Mouse (Mus musculus) embryonic facial prominence, embryonic 15.5 days (tissue): ENCODE results near the gene Tmem217. TPM values are rescaled to one million over a fixed set of nuclear protein-coding genes. Genes with fewer than 3 reads are reported as not detected.

Experiments used
- ATAC-seq: fragments of 200-750 bp; cut with Nextera tagmentation; 2 replicates; pipeline ENCODE4 v1.8.0; 2017; ENCODE audit warnings: low read depth, moderate TSS enrichment; ENCODE audit not compliant: insufficient number of reproducible peaks, low FRiP score, low TSS enrichment
- H3K27ac ChIP-seq: fragments of 300-500 bp; sonication (generic); replicated peaks from 2 replicates; pipeline ENCODE4 v1.5.1; 2015; ENCODE audit warnings: mild to moderate bottlenecking, inconsistent platforms
- H3K27me3 ChIP-seq: fragments of 300-500 bp; sonication (generic); 2 replicates; pipeline ENCODE4 v1.6.1; 2015; ENCODE audit warnings: inconsistent platforms
- H3K36me3 ChIP-seq: fragments of 300-500 bp; sonication (generic); 2 replicates; pipeline ENCODE4 v1.6.1; 2015; ENCODE audit warnings: mild to moderate bottlenecking, inconsistent platforms
- H3K4me1 ChIP-seq: fragments of 300-500 bp; sonication (generic); 2 replicates; pipeline ENCODE4 v1.6.1; 2015; ENCODE audit warnings: inconsistent platforms
- H3K4me2 ChIP-seq: fragments of 300-500 bp; sonication (generic); replicated peaks from 2 replicates; pipeline ENCODE4 v1.6.1; 2015; ENCODE audit warnings: mild to moderate bottlenecking, inconsistent platforms
- H3K4me3 ChIP-seq: fragments of 300-500 bp; sonication (generic); replicated peaks from 2 replicates; pipeline ENCODE4 v1.5.1; 2015; ENCODE audit warnings: mild to moderate bottlenecking, inconsistent platforms
- H3K9ac ChIP-seq: fragments of 300-500 bp; sonication (generic); 2 replicates; pipeline ENCODE4 v1.6.1; 2015; ENCODE audit warnings: inconsistent platforms
- H3K9me3 ChIP-seq: fragments of 300-500 bp; sonication (generic); replicated peaks from 2 replicates; pipeline ENCODE4 v1.6.1; 2016; ENCODE audit warnings: inconsistent platforms
- WGBS: fragments of 180-500 bp; shearing (Covaris S2); methylation state at CpG from one replicate; pipeline ENCODE4 v1.1.7; 2015; 5-methylcytosine and 5-hydroxymethylcytosine counted together
- polyA plus RNA-seq: library from polyadenylated mRNA; unstranded; fragments of >200 nt; fragmentation: Nextera tagmentation; extraction: Ambion mirVana; gene quantifications from 2 replicates; pipeline ENCODE4 v1.2.1, GENCODE M21; 2015

The Tmem217 gene
- polyA plus RNA-seq, 1 experiment from 2014 or later, result 1.6 TPM

DNA sequence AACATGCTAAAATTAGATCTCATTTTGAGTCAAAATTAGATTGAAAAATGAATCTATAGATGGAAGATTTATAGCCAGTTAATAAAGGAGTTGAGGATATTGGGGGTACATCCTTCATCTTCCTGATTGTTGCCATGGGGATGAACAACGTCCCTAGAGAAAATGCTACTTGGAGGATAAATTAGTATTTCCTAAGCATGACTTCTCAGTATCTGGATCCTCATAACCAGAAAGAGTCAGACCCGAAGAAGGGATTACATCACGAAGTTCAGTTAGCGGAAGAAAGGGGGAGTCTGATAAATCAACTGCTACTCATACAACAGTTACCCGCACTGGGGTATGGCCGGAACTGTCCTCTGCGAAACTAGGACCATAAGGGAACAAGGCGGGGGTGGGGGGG lies 3.2 kb downstream of the Tmem217 start:
- no peak overlapping the region for H3K27ac ChIP-seq
- H3K9me3 ChIP-seq, result no peaks in the 10 kb centered on the region
- H3K4me1 ChIP-seq, result peaks cover 19% of the 10 kb centered on the region
- H3K4me3 ChIP-seq, result peak overlapping the region; percentile 68
- H3K36me3 ChIP-seq, result no peaks in the 10 kb centered on the region
- ATAC-seq, result no peak
- WGBS, result 48% methylated on average over 8 of the region's 8 CpGs
- peak overlapping the region; percentile 90 for H3K4me2 ChIP-seq
- H3K9ac ChIP-seq, result no peak overlapping the region
- H3K27me3 ChIP-seq, result no peaks in the 10 kb centered on the region

DNA sequence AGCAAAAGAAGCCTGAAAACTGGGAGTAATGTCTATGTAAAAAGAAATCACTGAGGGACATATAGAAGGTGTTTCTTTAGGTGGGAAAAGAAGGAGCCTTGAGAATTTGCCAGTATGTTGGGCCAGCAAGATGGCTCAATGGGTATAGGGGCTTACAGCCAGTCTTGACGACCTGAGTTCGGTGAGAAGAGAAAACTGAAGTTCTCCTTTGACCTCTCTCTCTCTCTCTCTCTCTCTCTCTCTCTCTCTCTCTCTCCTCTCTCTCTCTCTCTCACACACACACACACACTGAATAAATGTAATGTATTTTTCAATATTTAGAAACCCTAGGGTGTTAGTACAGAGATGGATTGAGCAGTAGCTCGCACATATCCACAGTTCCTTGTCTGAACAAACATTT lies 3.7 kb downstream of the Tmem217 start:
- 73% methylated on average over 3 of the region's 3 CpGs for WGBS
- Histone ChIP-seq H3K27ac (no peak overlapping the region), H3K4me3 (no peak overlapping the region), H3K36me3 (no peaks in the 10 kb centered on the region), H3K27me3 (no peaks in the 10 kb centered on the region), H3K9ac (no peak overlapping the region), H3K4me1 (peaks cover 19% of the 10 kb centered on the region), H3K9me3 (no peaks in the 10 kb centered on the region), H3K4me2 (no peak overlapping the region)
- ATAC-seq, result no peak

DNA sequence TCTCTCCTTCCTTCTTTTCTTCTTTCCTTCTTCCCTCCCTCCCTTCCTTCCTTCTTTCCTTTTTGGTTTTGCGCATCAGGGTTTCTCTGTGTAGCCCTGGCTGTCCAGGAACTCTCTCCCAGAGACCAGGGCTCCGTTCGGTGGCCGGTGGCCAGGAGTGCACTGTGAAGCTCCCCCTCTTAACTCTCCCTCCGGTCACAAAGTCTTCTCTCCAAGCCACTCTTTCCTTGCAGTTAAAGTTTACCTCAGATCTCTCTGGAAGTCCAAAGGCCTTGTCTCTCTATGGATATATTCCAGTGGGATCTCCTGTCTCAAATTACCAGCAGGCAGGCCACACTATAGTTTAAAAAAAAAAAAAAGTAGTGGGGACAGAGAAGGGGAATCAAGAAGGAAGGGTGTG lies 6.9 kb downstream of the Tmem217 start:
- WGBS, result 91% methylated on average over 5 of the region's 5 CpGs

DNA sequence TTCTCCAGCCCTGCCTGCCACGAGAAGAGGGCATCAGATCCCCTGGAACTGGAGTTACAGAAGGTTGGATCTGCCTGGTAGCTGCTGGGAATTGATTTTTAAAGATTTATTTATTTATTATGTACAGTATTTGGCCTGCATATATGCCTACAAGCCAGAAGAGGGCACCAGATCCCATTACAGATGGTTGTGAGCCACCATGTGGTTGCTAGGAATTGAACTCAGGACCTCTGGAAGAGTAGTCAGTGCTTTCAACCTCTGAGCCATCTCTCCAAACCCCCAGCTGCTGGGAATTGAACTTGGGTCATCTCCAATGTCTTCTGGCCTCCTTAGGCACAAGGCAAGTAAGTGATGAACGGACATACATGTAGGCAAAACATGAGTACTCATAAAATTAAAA lies 8.1 kb downstream of the Tmem217 start:
- Histone ChIP-seq H3K4me2 (no peak overlapping the region), H3K36me3 (no peaks in the 10 kb centered on the region), H3K9ac (no peak overlapping the region), H3K4me1 (no peaks in the 10 kb centered on the region), H3K27me3 (no peaks in the 10 kb centered on the region), H3K27ac (no peak overlapping the region), H3K4me3 (no peak overlapping the region), H3K9me3 (no peaks in the 10 kb centered on the region)
- 63% methylated on average over 2 of the region's 2 CpGs for WGBS
- ATAC-seq, result no peak

More for the DNA sequence above, 6.9 kb downstream of the Tmem217 start:
- Histone ChIP-seq H3K27me3 (no peaks in the 10 kb centered on the region), H3K4me2 (no peak overlapping the region), H3K36me3 (no peaks in the 10 kb centered on the region), H3K4me3 (no peak overlapping the region), H3K4me1 (peaks cover 6% of the 10 kb centered on the region), H3K27ac (no peak overlapping the region), H3K9ac (no peak overlapping the region), H3K9me3 (no peaks in the 10 kb centered on the region)
- ATAC-seq, result no peak

DNA sequence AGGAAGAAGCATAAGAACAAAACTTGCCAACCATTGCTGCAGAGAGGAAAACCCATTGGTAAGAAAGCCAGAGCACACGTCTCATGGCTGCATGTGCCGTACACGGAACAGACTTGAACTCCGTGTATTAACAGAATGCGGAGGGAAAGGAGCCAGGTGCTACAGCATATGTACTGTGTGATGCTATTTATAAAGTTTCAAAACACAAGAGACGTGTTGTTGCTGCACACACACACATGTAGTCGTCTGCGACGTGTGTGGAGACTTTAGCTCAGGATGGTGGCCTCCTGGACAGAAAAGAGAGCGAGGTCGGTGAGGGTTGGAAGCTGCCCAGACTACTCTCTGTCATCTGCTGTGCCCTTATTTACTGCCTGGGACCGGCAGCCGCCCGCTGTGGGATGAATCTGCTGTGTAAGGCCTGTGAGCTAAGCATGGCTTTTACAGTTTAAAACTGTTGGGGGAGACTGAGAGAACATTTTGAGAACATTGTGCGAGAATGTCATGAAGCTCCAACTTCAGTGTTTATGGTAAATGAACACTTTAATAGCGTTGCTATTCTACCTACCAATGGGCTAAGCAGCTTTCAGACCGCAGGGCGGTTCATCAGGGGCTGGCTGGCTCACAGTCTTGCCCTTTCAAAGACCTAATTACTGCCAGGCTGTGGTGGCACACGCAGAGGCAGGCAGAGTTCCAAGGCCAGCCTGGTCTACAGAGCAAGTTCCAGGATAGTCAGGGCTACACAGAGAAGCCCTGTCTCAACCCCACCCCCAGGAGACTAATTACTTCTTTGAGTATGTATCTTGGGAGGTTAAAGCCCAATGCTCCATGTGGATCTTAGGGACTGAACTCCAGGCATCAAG lies 9.1 kb downstream of the Tmem217 start:
- Histone ChIP-seq H3K27ac (no peak overlapping the region), H3K4me2 (no peak overlapping the region), H3K9me3 (no peaks in the 10 kb centered on the region), H3K4me3 (no peak overlapping the region), H3K36me3 (no peaks in the 10 kb centered on the region), H3K4me1 (no peaks in the 10 kb centered on the region), H3K9ac (no peak overlapping the region), H3K27me3 (no peaks in the 10 kb centered on the region)
- 87% methylated on average over 19 of the region's 19 CpGs for WGBS
- ATAC-seq, result no peak

DNA sequence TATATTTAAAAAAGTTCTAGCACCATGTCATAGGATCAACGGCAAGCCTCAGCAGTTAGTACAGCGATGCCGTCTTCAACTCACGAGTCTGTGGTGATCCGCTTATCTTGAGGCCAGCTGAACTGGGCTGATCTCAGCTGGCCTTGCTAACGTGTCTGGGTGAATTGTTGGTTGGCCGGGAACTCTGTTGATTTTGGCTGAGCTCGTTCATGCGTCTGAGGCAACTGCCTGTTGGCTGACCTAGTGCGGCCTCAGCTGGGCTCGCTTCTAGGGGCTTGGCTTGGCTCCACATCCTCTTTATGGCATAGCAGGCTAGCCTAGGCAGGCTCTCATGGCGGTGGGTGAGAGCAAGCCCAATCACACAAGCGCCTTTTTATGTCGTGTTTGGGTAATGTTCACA lies 10.8 kb downstream of the Tmem217 start:
- ATAC-seq, result no peak; the same call in 1 of the 2 replicates
- Histone ChIP-seq H3K4me2 (no peak overlapping the region), H3K27ac (no peak overlapping the region), H3K27me3 (no peaks in the 10 kb centered on the region), H3K9ac (no peak overlapping the region), H3K4me1 (no peaks in the 10 kb centered on the region), H3K9me3 (no peaks in the 10 kb centered on the region), H3K4me3 (no peak overlapping the region), H3K36me3 (no peaks in the 10 kb centered on the region)
- 73% methylated on average over 14 of the region's 14 CpGs for WGBS

DNA sequence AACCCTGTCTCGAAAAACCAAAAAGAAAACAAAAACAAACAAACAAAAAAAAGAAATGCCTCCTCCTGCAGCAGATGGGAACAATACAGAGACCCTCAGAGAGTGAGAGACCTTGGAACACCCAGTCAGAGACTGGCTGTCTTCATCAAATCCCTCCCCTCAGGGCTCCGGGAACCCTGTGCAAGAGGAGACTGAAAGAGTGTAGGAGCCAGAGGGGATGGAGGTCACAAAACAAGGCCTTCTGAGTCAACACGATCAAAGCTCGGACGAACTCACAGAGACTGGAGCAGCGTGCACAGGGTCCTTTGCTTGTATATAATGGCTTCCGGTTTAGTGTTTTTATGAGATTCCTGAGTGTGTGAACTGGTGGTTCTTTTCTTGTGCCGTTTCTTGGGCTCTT lies 11.8 kb downstream of the Tmem217 start:
- no peak overlapping the region for H3K4me3 ChIP-seq
- no peaks in the 10 kb centered on the region for H3K27me3 ChIP-seq
- no peak for ATAC-seq
- no peaks in the 10 kb centered on the region for H3K36me3 ChIP-seq
- H3K9ac ChIP-seq, result no peak overlapping the region
- 81% methylated on average over 8 of the region's 8 CpGs for WGBS
- no peaks in the 10 kb centered on the region for H3K9me3 ChIP-seq
- no peaks in the 10 kb centered on the region for H3K4me1 ChIP-seq
- H3K4me2 ChIP-seq, result no peak overlapping the region
- no peak overlapping the region for H3K27ac ChIP-seq

DNA sequence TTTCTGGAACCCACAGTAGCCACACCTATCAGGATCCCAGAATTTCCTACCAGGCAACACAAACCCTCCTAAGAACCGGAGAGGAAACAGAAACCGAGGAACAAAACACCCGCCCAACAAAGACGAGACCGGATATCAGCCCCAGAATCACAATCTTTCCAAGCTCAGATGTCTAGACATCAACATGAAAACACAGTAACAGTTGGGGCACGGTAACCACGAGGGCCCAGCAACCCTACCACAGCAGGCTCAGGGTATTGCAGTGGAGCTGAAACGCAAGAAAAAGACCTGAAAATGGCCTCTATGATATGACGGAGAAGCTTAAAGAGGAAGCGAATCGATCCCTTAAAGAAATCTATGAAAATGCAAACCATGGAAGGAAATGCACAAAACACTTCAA lies 18.3 kb downstream of the Tmem217 start:
- Histone ChIP-seq H3K4me1 (no peaks in the 10 kb centered on the region), H3K9me3 (no peaks in the 10 kb centered on the region), H3K36me3 (no peaks in the 10 kb centered on the region), H3K4me3 (no peak overlapping the region), H3K27ac (no peak overlapping the region), H3K27me3 (no peaks in the 10 kb centered on the region), H3K9ac (no peak overlapping the region), H3K4me2 (no peak overlapping the region)
- ATAC-seq, result no peak
- 85% methylated on average over 11 of the region's 11 CpGs for WGBS

DNA sequence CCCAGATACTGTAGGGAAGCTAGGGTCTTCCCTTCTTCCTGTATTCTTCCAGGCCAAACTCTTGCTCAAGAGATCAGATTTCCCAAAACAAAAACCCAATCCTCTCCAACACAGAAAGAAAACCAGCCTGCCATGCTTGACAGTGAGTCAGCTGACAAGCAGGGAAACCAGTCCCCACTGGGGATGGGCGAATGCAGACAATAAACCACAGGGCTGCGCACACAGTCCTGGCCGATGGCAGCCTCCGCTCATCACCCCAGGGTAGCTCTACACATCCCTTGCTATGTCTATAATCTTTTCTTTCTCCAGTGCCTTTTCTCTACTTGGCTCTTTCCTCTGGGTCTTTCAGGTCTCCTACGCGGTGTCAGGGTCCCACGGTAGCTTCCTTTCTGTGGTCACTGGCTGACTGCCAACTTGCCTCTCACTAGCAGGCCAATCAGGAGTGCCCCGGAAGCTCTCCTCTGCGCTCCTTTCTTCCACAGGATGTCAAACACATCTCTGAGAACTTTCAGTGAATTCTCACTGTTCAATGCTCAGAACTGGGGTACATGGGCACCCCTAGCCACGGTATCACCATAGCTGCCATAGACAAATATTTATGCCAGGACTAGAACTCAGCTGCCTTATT lies 20.3 kb downstream of the Tmem217 start:
- no peak overlapping the region for H3K4me3 ChIP-seq
- no peaks in the 10 kb centered on the region for H3K9me3 ChIP-seq
- H3K27me3 ChIP-seq, result no peaks in the 10 kb centered on the region
- H3K4me1 ChIP-seq, result no peaks in the 10 kb centered on the region
- 0 out of 2 replicates have a peak, but pooled peaks have one; percentile 29 for ATAC-seq
- no peak overlapping the region for H3K4me2 ChIP-seq
- H3K36me3 ChIP-seq, result no peaks in the 10 kb centered on the region
- no peak overlapping the region for H3K9ac ChIP-seq
- 0 out of 2 replicates have a peak overlapping the region, but pooled peaks have one; percentile 17 for H3K27ac ChIP-seq
- whole genome bisulfite sequencing, result 42% methylated on average over 10 of the region's 10 CpGs

DNA sequence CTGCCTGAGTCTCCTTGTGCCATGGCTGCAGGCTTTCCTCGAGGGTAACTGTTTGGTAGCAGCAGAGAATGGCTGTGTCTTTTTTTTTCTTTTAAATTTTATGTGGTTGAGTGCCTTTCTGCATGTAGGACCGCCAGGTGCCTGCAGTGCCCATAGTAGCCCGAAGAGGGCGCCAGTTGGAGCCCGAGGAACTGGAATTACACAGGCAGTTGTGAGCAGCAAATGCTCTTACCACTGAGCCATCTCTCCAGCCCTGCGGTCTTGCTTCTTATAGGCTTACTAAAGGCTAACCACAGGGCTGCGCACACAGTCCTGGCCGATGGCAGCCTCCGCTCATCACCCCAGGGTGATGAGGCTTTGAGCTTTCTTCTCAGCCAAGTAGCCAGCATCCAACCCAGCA lies 20.9 kb downstream of the Tmem217 start:
- Histone ChIP-seq H3K4me3 (no peak overlapping the region), H3K9me3 (no peaks in the 10 kb centered on the region), H3K27ac (0 out of 2 replicates have a peak overlapping the region, but pooled peaks have one; percentile 17), H3K36me3 (no peaks in the 10 kb centered on the region), H3K4me2 (no peak overlapping the region), H3K4me1 (no peaks in the 10 kb centered on the region), H3K9ac (no peak overlapping the region), H3K27me3 (no peaks in the 10 kb centered on the region)
- no peak for ATAC-seq
- 71% methylated on average over 9 of the region's 9 CpGs for WGBS

DNA sequence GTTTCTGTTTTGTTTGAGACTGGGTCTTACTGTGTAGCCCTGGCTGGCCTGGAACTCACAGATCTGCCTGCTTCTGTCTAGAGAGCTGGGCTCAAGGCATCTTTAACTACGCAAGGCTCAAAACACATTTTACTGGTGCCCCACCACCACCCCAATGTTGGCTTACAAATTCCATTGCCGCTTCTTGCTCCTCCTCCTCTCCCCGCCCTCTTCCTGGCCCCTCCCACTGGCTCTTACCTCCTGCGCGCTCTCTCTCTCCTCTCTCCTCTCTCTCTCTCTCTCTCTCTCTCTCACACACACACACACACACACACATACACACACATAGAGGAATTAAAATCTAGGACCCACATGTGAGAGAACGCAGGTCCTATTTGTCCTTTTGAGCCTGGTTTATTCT lies 21.7 kb downstream of the Tmem217 start:
- no peak overlapping the region for H3K27ac ChIP-seq
- no peak overlapping the region for H3K9ac ChIP-seq
- H3K4me3 ChIP-seq, result no peak overlapping the region
- no peak for ATAC-seq
- no peaks in the 10 kb centered on the region for H3K27me3 ChIP-seq
- 78% methylated on average over 6 of the region's 6 CpGs for WGBS
- no peaks in the 10 kb centered on the region; the same call in 1 of the 2 replicates for H3K9me3 ChIP-seq
- no peak overlapping the region for H3K4me2 ChIP-seq
- no peaks in the 10 kb centered on the region for H3K36me3 ChIP-seq
- H3K4me1 ChIP-seq, result no peaks in the 10 kb centered on the region
